Mouse (Mus musculus) CH12.LX (cell line): ENCODE measurements around the gene Ostn. TPM values are rescaled to one million over a fixed set of nuclear protein-coding genes. Genes with fewer than 3 reads are reported as not detected.
"Not testable (repeated sequence)": the region's sequence is repeated elsewhere in the genome, so short reads cannot be mapped to it uniquely, and the experiment has no call there.

Experiments
- DNase-seq: peaks from one replicate; pipeline ENCODE4 v3.0.0-alpha.2; 2013; ENCODE audit errors: extremely low read depth
- H3K27ac ChIP-seq: 2 replicates; pipeline ENCODE4 v1.5.1; 2012; ENCODE audit warnings: low read depth, mild to moderate bottlenecking, control low read depth, moderate library complexity; ENCODE audit not compliant: insufficient read depth
- H3K27me3 ChIP-seq: replicated peaks from 2 replicates; pipeline ENCODE3; 2012; ENCODE audit warnings: inconsistent platforms
- H3K36me3 ChIP-seq, 2 experiments: replicated peaks in 1 of 2; 2 replicates each; pipeline versions ENCODE3 to v1.6.1; 2012; ENCODE audit warnings: inconsistent platforms in 1 of 2, low read length in 1 of 2, mild to moderate bottlenecking in 1 of 2, mixed read lengths in 1 of 2, moderate library complexity in 1 of 2; ENCODE audit not compliant: control insufficient read depth in 1 of 2, insufficient read depth in 1 of 2
- H3K4me1 ChIP-seq, 2 experiments: 2 replicates each; pipeline ENCODE4 v1.6.1; 2012; ENCODE audit warnings: inconsistent platforms in 1 of 2, moderate library complexity in 1 of 2; ENCODE audit not compliant: insufficient read depth in 2 of 2, control insufficient read depth in 1 of 2
- H3K4me2 ChIP-seq: 2 replicates; pipeline ENCODE4 v1.6.1; 2012; ENCODE audit warnings: low read depth, mild to moderate bottlenecking, control low read depth; ENCODE audit not compliant: poor library complexity, insufficient read depth, severe bottlenecking
- H3K4me3 ChIP-seq, 3 experiments: fragments of 150-350 bp in 1 of 3; sonication (generic) in 1 of 3; replicated peaks in 1 of 3; 2 replicates each; pipeline versions ENCODE3 to v1.5.1; 2011 to 2012; ENCODE audit warnings: low read depth in 2 of 3, low read length in 2 of 3, mild to moderate bottlenecking in 2 of 3, moderate library complexity in 2 of 3, control low read depth in 1 of 3, improper control_type of control experiment in 1 of 3, inconsistent platforms in 1 of 3, mixed read lengths in 1 of 3; ENCODE audit not compliant: poor library complexity in 1 of 3
- H3K79me2 ChIP-seq: replicated peaks from 2 replicates; pipeline ENCODE4 v1.6.1; 2012; ENCODE audit warnings: mild to moderate bottlenecking, moderate library complexity; ENCODE audit not compliant: control insufficient read depth, poor library complexity, insufficient read depth, severe bottlenecking; ENCODE audit errors: extremely low read depth
- H3K9ac ChIP-seq: 2 replicates; pipeline ENCODE4 v1.6.1; 2012; ENCODE audit warnings: low read depth, mild to moderate bottlenecking, control low read depth, moderate library complexity; ENCODE audit not compliant: insufficient read depth
- H3K9me3 ChIP-seq: replicated peaks from 2 replicates; pipeline ENCODE3; 2012; ENCODE audit warnings: low read length, inconsistent platforms, mixed read lengths
- BHLHE40 ChIP-seq: IDR thresholded peaks from 2 replicates; pipeline ENCODE4 v1.6.1; 2011; ENCODE audit warnings: mild to moderate bottlenecking, low read depth, low read length, improper control_type of control experiment
- EP300 ChIP-seq: IDR thresholded peaks from 2 replicates; pipeline ENCODE4 v1.6.1; 2011; ENCODE audit warnings: low read length, improper control_type of control experiment
- GABPA ChIP-seq: IDR thresholded peaks from 2 replicates; pipeline ENCODE4 v1.6.1; 2012; ENCODE audit warnings: low read depth, low read length, improper control_type of control experiment, inconsistent platforms; ENCODE audit not compliant: insufficient replicate concordance
- HCFC1 ChIP-seq: IDR thresholded peaks from 2 replicates; pipeline ENCODE4 v1.6.1; 2012; ENCODE audit warnings: low read depth, mild to moderate bottlenecking, inconsistent platforms, low read length, improper control_type of control experiment
- IRF4 ChIP-seq: IDR thresholded peaks from 2 replicates; pipeline ENCODE4 v1.6.1; 2014; ENCODE audit warnings: low read depth, mild to moderate bottlenecking, inconsistent platforms, low read length, improper control_type of control experiment
- JUND ChIP-seq: conservative IDR thresholded peaks from 2 replicates; pipeline ENCODE4 v1.6.1; 2011; ENCODE audit warnings: low read depth, low read length, improper control_type of control experiment
- MAFK ChIP-seq: IDR thresholded peaks from 2 replicates; pipeline ENCODE4 v1.6.1; 2011; ENCODE audit warnings: low read length, improper control_type of control experiment; ENCODE audit not compliant: insufficient replicate concordance
- NRF1 ChIP-seq: IDR thresholded peaks from 2 replicates; pipeline ENCODE4 v1.6.1; 2014; ENCODE audit warnings: low read depth, mild to moderate bottlenecking, inconsistent platforms, low read length, improper control_type of control experiment, moderate library complexity
- USF1 ChIP-seq: IDR thresholded peaks from 2 replicates; pipeline ENCODE4 v1.6.1; 2014; ENCODE audit warnings: low read depth, mild to moderate bottlenecking, inconsistent platforms, low read length, improper control_type of control experiment
- USF2 ChIP-seq: conservative IDR thresholded peaks from 2 replicates; pipeline ENCODE4 v1.6.1; 2011; ENCODE audit warnings: low read depth, low read length, improper control_type of control experiment
- dilution Hi-C: fragments of 300-500 bp; cut with MboI; formaldehyde crosslinking; loops from 2 replicates; pipeline ENCODE4 v1.14.3; 2020; ENCODE audit warnings: low sequenced_read_pairs; ENCODE audit not compliant: extremely low pct_unique_long_range_greater_than_20kb, extremely low pct_ligation_motif_present
- in situ Hi-C: fragments of 300-500 bp; cut with MboI; formaldehyde crosslinking; loops from 3 replicates; pipeline ENCODE4 v1.14.3; 2019; ENCODE audit warnings: low sequenced_read_pairs, low pct_ligation_motif_present, low pct_unique_long_range_greater_than_20kb, mixed read lengths
- polyA plus RNA-seq: library from polyadenylated mRNA; unstranded; fragments of >175 nt; gene quantifications from 2 replicates; pipeline ENCODE4 v1.2.1, GENCODE M21; 2012; ENCODE audit warnings: low read depth; ENCODE audit not compliant: insufficient read length
- total RNA-seq, 2 experiments: library from RNA; depleted of rRNA; stranded (reverse); fragments of 300-350 nt in 1 of 2; fragments of >200 nt in 1 of 2; gene quantifications; 2 replicates each; pipeline ENCODE4 v1.2.3; 2012 to 2014

Gene Ostn
- 0.50 and 1.7 TPM in 2 replicates for total RNA-seq (2012; rRNA removed)
- total RNA-seq (2014; rRNA removed) = 1.0 and 1.2 TPM in 2 replicates
- polyA plus RNA-seq = 0.67 TPM in 1 of 2 replicates, not detected in the other

DNA sequence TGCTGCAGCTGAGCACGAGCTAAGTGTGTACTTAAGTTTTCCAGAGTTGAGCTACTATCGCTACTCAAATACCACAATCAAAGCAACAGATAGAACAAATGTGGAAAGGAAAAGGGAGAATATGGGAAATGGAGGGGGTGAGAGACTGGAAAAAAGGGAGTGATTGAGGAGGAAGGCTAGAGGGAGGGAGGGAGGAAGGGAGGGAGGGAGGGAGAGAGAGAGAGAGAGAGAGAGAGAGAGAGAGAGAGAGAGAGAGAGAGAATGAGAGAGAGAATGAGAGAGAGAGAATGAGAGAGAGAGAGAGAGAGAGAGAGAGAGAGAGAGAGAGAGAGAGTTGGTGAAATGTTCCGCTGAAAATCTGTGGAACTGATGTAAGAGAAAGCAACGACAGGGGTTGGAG is at the start of gene Ostn:
Gene Ostn (plus strand): TSS at position 301 of the 400 bp plus-strand sequence.
- H3K4me1 ChIP-seq, H3K36me3 ChIP-seq, H3K9me3 ChIP-seq, H3K4me3 ChIP-seq, H3K4me2 ChIP-seq, dilution Hi-C loops, H3K27me3 ChIP-seq, H3K79me2 ChIP-seq, H3K27ac ChIP-seq, DNase-seq, in situ Hi-C loops: not testable (repeated sequence)
- 0 out of 2 replicates have a peak within 1 kb of the TSS, but pooled peaks have one; percentile 6 for H3K9ac ChIP-seq

DNA sequence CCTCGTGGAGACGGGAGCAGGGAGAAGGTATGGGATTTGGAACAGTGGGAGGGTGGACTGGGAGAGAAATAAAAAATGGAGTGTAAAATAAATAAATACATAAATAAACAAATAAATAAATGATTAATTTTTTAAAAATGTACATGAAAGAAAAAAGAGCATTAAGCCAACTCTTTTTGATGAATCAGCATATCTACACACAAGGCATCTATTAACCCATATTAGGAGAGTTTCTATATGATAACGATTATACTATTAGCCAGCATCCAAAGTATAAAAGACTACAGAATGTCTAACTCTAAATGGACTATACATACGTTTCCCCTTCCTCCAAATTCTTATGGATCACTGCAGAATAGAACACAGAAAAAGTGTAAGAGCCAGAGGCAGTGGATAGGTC is 38.5 kb upstream of the Ostn start:
- no peaks in the 10 kb centered on the region for H3K4me1 ChIP-seq
- dilution Hi-C loops (no loop called here), in situ Hi-C loops (no loop called here)

DNA sequence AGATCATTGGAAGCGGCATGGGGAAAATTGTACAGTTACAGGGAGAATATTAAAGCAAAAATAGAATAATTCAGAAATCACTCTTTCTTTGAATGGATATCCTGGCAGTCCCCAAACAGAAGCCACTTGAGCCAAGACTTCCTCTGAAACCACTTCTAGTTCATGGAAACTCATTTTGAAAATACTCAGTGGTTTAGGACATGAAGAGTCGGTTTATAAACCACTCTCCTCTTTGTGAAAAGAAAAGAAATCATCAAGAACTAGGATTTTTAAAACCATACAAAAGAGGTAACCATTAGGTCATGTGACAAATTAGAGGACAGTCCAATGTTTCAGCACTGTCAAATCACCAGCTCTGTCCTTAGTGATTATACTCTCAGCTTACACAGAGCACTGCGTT is 19.9 kb upstream of the Ostn start:
- in situ Hi-C loops = no loop called here
- Histone ChIP-seq H3K27me3 (no peaks in the 10 kb centered on the region), H3K36me3 (no peaks in the 10 kb centered on the region), H3K4me1 (peaks cover 2 to 7% of the 10 kb centered on the region in 2 experiments; a peak in 3 of 4 replicates), H3K27ac (no peak overlapping the region), H3K9me3 (no peaks in the 10 kb centered on the region), H3K79me2 (no peaks in the 10 kb centered on the region), H3K4me2 (peak overlapping the region; percentile 38), H3K4me3 (no peak overlapping the region), H3K9ac (no peak overlapping the region)
- peak; percentile 36 for TF ChIP-seq USF2
- no peak for TF ChIP-seq NRF1
- TF ChIP-seq EP300 = peak; percentile 53
- 0 out of 2 replicates have a peak, but pooled peaks have one; percentile 19 for TF ChIP-seq BHLHE40
- TF ChIP-seq USF1 = 0 out of 2 replicates have a peak, but pooled peaks have one; percentile 1
- TF ChIP-seq IRF4 = peak; percentile 51; the same call in 1 of the 2 replicates
- no peak for TF ChIP-seq GABPA
- 0 out of 2 replicates have a peak, but pooled peaks have one; percentile 9 for TF ChIP-seq JUND
- TF ChIP-seq HCFC1 = no peak
- DNase-seq = no peak
- dilution Hi-C loops = no loop called here

More for the DNA sequence above, 38.5 kb upstream of the Ostn start:
- Histone ChIP-seq H3K9ac (no peak overlapping the region), H3K4me2 (no peak overlapping the region), H3K79me2 (no peaks in the 10 kb centered on the region), H3K36me3 (no peaks in the 10 kb centered on the region), H3K27me3 (no peaks in the 10 kb centered on the region), H3K27ac (no peak overlapping the region), H3K9me3 (no peaks in the 10 kb centered on the region), H3K4me3 (no peak overlapping the region)
- TF ChIP-seq MAFK (peak; percentile 91), HCFC1 (no peak)
- DNase-seq = no peak
